In genomic region chr8:53148915-53149314, GRCm38 (mm10) we compare ENCODE assay signal across 19 mouse cellular contexts.
DNase-seq lines count a peak whose midpoint lies in the region; ATAC-seq and TF ChIP-seq lines count a peak whose summit lies in the region.
"Had no signal": no experiment of that assay in that cellular context is flagged by ENCODE, and none has a peak within 500 bp of the region (broad histone marks: within the 10 kb centered on the region; RNA-seq: fewer than 3 reads in every experiment).

No protein-coding gene starts in this region.

- H3K27me3 ChIP-seq in forebrain, embryonic 13.5 days = no peaks in the 10 kb centered on the region
- no peaks in the 10 kb centered on the region for H3K27me3 ChIP-seq in forebrain, embryonic 15.5 days
- no peaks in the 10 kb centered on the region for H3K27me3 ChIP-seq in hindbrain, postnatal 0 days (ENCODE audit: insufficient read depth, low read length)
- no peaks in the 10 kb centered on the region for H3K27me3 ChIP-seq in hindbrain, embryonic 16.5 days (replicated peaks; ENCODE audit: control insufficient read depth, insufficient read depth, low read length)
- no peaks in the 10 kb centered on the region for H3K27me3 ChIP-seq in midbrain, postnatal 0 days (ENCODE audit: insufficient read depth, low read length)
- H3K27me3 ChIP-seq in midbrain, embryonic 14.5 days (ENCODE audit: control insufficient read depth, insufficient read depth, low read length) = no peaks in the 10 kb centered on the region
- H3K27me3 ChIP-seq: embryonic facial prominence, embryonic 12.5 days; forebrain, embryonic 12.5 days; heart, embryonic 15.5 days; hindbrain, embryonic 15.5 days had no signal

- H3K4me1 ChIP-seq in forebrain, embryonic 13.5 days = no peaks in the 10 kb centered on the region
- H3K4me1 ChIP-seq in forebrain, embryonic 15.5 days = no peaks in the 10 kb centered on the region
- H3K4me1 ChIP-seq in hindbrain, postnatal 0 days (ENCODE audit: insufficient read depth, low read length) = no peaks in the 10 kb centered on the region
- no peaks in the 10 kb centered on the region for H3K4me1 ChIP-seq in hindbrain, embryonic 16.5 days (ENCODE audit: control insufficient read depth, insufficient read depth, low read depth, low read length)
- H3K4me1 ChIP-seq in midbrain, postnatal 0 days (ENCODE audit: insufficient read depth, low read length) = no peaks in the 10 kb centered on the region
- no peaks in the 10 kb centered on the region for H3K4me1 ChIP-seq in midbrain, embryonic 14.5 days (ENCODE audit: control insufficient read depth, insufficient read depth, low read length)
- H3K4me1 ChIP-seq: embryonic facial prominence, embryonic 12.5 days; forebrain, embryonic 12.5 days; heart, embryonic 15.5 days; hindbrain, embryonic 15.5 days had no signal

- H3K4me2 ChIP-seq in forebrain, embryonic 13.5 days = no peak overlapping the region
- H3K4me2 ChIP-seq in forebrain, embryonic 15.5 days (replicated peaks) = no peak overlapping the region
- H3K4me2 ChIP-seq in hindbrain, postnatal 0 days (ENCODE audit: low read depth, low read length) = no peak overlapping the region
- H3K4me2 ChIP-seq in hindbrain, embryonic 16.5 days (ENCODE audit: low read length) = no peak overlapping the region
- no peak overlapping the region for H3K4me2 ChIP-seq in midbrain, postnatal 0 days (ENCODE audit: low read depth, low read length, poor library complexity, severe bottlenecking)
- H3K4me2 ChIP-seq in midbrain, embryonic 14.5 days (ENCODE audit: low read length) = no peak overlapping the region
- H3K4me2 ChIP-seq: embryonic facial prominence, embryonic 12.5 days; forebrain, embryonic 12.5 days; heart, embryonic 11.5 days; heart, embryonic 15.5 days; hindbrain, embryonic 15.5 days had no signal

- peak; percentile 13; the same call in 1 of the 2 replicates for ATAC-seq in forebrain, embryonic 13.5 days
- no peak for ATAC-seq in forebrain, embryonic 15.5 days (replicated peaks)
- peak; percentile 55; the same call in 1 of the 2 replicates for ATAC-seq in hindbrain, postnatal 0 days
- ATAC-seq in hindbrain, embryonic 16.5 days = no peak; the same call in 1 of the 2 replicates
- no peak for ATAC-seq in midbrain, postnatal 0 days (ENCODE audit: low FRiP score)
- no peak for ATAC-seq in midbrain, embryonic 14.5 days (ENCODE audit: low FRiP score, low TSS enrichment)

- no peaks in the 10 kb centered on the region for H3K36me3 ChIP-seq in forebrain, embryonic 13.5 days (ENCODE audit: poor library complexity, severe bottlenecking)
- H3K36me3 ChIP-seq in forebrain, embryonic 15.5 days = no peaks in the 10 kb centered on the region
- no peaks in the 10 kb centered on the region for H3K36me3 ChIP-seq in hindbrain, postnatal 0 days (ENCODE audit: insufficient read depth, low read length)
- H3K36me3 ChIP-seq in hindbrain, embryonic 16.5 days (ENCODE audit: control insufficient read depth, insufficient read depth, low read length) = no peaks in the 10 kb centered on the region
- H3K36me3 ChIP-seq in midbrain, postnatal 0 days (ENCODE audit: insufficient read depth, low read length) = no peaks in the 10 kb centered on the region
- no peaks in the 10 kb centered on the region for H3K36me3 ChIP-seq in midbrain, embryonic 14.5 days (ENCODE audit: control insufficient read depth, insufficient read depth, low read length)
- H3K36me3 ChIP-seq: embryonic facial prominence, embryonic 12.5 days; forebrain, embryonic 12.5 days; heart, embryonic 15.5 days; hindbrain, embryonic 15.5 days had no signal

- H3K4me3 ChIP-seq in forebrain, embryonic 13.5 days = no peak overlapping the region
- H3K4me3 ChIP-seq in forebrain, embryonic 15.5 days = no peak overlapping the region
- no peak overlapping the region for H3K4me3 ChIP-seq in hindbrain, postnatal 0 days (ENCODE audit: low read length)
- no peak overlapping the region for H3K4me3 ChIP-seq in hindbrain, embryonic 16.5 days (ENCODE audit: low read length)
- H3K4me3 ChIP-seq in midbrain, postnatal 0 days (ENCODE audit: low read depth, low read length) = no peak overlapping the region
- no peak overlapping the region for H3K4me3 ChIP-seq in midbrain, embryonic 14.5 days (replicated peaks; ENCODE audit: low read depth, low read length)
- H3K4me3 ChIP-seq: embryonic facial prominence, embryonic 12.5 days; forebrain, embryonic 12.5 days; heart, adult 2 months; heart, embryonic 15.5 days; hindbrain, embryonic 15.5 days had no signal

- DNase-seq in hindbrain, postnatal 0 days (ENCODE audit: low spot score) = peak; percentile 53
- DNase-seq in midbrain, postnatal 0 days (ENCODE audit: low spot score) = peak; percentile 45
- no peak for DNase-seq in midbrain, embryonic 14.5 days
- peak; percentile 24 for DNase-seq in brain, adult 2 months (ENCODE audit: low read depth, low spot score)
- no peak for DNase-seq in adrenal gland, postnatal 4 days (ENCODE audit: low spot score in 2 of 2)
- DNase-seq: adrenal gland, postnatal 10 days; cerebellum, adult 2 months; cerebellum, postnatal 14 days; gastrocnemius, postnatal 14 days; heart, adult 2 months; heart, postnatal 14 days had no signal

- no peaks in the 10 kb centered on the region for H3K9me3 ChIP-seq in forebrain, embryonic 13.5 days (replicated peaks)
- no peaks in the 10 kb centered on the region for H3K9me3 ChIP-seq in forebrain, embryonic 15.5 days
- no peaks in the 10 kb centered on the region for H3K9me3 ChIP-seq in hindbrain, postnatal 0 days (ENCODE audit: low read length)
- no peaks in the 10 kb centered on the region for H3K9me3 ChIP-seq in hindbrain, embryonic 16.5 days (ENCODE audit: control insufficient read depth, low read length)
- H3K9me3 ChIP-seq in midbrain, postnatal 0 days (ENCODE audit: low read length) = no peaks in the 10 kb centered on the region
- H3K9me3 ChIP-seq in midbrain, embryonic 14.5 days (ENCODE audit: control insufficient read depth, low read length) = no peaks in the 10 kb centered on the region
- H3K9me3 ChIP-seq: embryonic facial prominence, embryonic 12.5 days; forebrain, embryonic 12.5 days; heart, embryonic 15.5 days; hindbrain, embryonic 15.5 days had no signal

- no peak for TF ChIP-seq CTCF in hindbrain, postnatal 0 days (IDR thresholded peaks at IDR 0.05; ENCODE audit: low read depth)
- TF ChIP-seq CTCF in midbrain, postnatal 0 days (IDR thresholded peaks at IDR 0.05) = no peak

- no peak overlapping the region for H3K27ac ChIP-seq in forebrain, embryonic 13.5 days
- no peak overlapping the region for H3K27ac ChIP-seq in forebrain, embryonic 15.5 days (replicated peaks)
- H3K27ac ChIP-seq in hindbrain, postnatal 0 days = no peak overlapping the region
- H3K27ac ChIP-seq in hindbrain, embryonic 16.5 days (ENCODE audit: low read depth, low read length) = no peak overlapping the region
- no peak overlapping the region for H3K27ac ChIP-seq in midbrain, postnatal 0 days (ENCODE audit: low read depth, low read length)
- no peak overlapping the region for H3K27ac ChIP-seq in midbrain, embryonic 14.5 days (replicated peaks; ENCODE audit: low read depth, low read length)
- H3K27ac ChIP-seq: embryonic facial prominence, embryonic 12.5 days; forebrain, embryonic 12.5 days; heart, adult 2 months; heart, embryonic 15.5 days; hindbrain, embryonic 15.5 days had no signal

- WGBS in forebrain, embryonic 13.5 days = 79% methylated on average over 2 of the region's 2 CpGs
- 67% methylated on average over 2 of the region's 2 CpGs for WGBS in forebrain, embryonic 15.5 days
- 42% methylated on average over 2 of the region's 2 CpGs for WGBS in hindbrain, postnatal 0 days
- 37% methylated on average over 2 of the region's 2 CpGs for WGBS in hindbrain, embryonic 16.5 days
- WGBS in midbrain, postnatal 0 days = 53% methylated on average over 2 of the region's 2 CpGs
- WGBS in midbrain, embryonic 14.5 days = 36% methylated on average over 2 of the region's 2 CpGs

- no peak overlapping the region for H3K9ac ChIP-seq in forebrain, embryonic 13.5 days
- no peak overlapping the region for H3K9ac ChIP-seq in forebrain, embryonic 15.5 days (replicated peaks)
- no peak overlapping the region for H3K9ac ChIP-seq in hindbrain, postnatal 0 days (replicated peaks; ENCODE audit: low read length)
- H3K9ac ChIP-seq in hindbrain, embryonic 16.5 days (ENCODE audit: low read depth, low read length) = no peak overlapping the region
- H3K9ac ChIP-seq in midbrain, postnatal 0 days (replicated peaks; ENCODE audit: low read length, poor library complexity, severe bottlenecking) = no peak overlapping the region
- H3K9ac ChIP-seq in midbrain, embryonic 14.5 days (replicated peaks; ENCODE audit: low read length) = no peak overlapping the region
- H3K9ac ChIP-seq: embryonic facial prominence, embryonic 12.5 days; forebrain, embryonic 12.5 days; heart, embryonic 15.5 days; hindbrain, embryonic 15.5 days had no signal

Comparison
In these comparisons a context has a peak if more than half of its experiments do, and no peak if none do; other contexts are left out.
1. ATAC-seq: peak in forebrain, embryonic 13.5 days (single experiment) and hindbrain, postnatal 0 days (single experiment); none in forebrain, embryonic 15.5 days (single experiment), hindbrain, embryonic 16.5 days (single experiment), midbrain, postnatal 0 days (single experiment) and midbrain, embryonic 14.5 days (single experiment).
2. DNase-seq: peak in hindbrain, postnatal 0 days (single experiment), midbrain, postnatal 0 days (single experiment) and brain, adult 2 months (single experiment); none in midbrain, embryonic 14.5 days (single experiment) and adrenal gland, postnatal 4 days (0 of 2).